Mouse (Mus musculus): Measurements from ENCODE around the gene Tmem50b. TPM values are rescaled to one million over a fixed set of nuclear protein-coding genes. Genes with fewer than 3 reads are reported as not detected.

Tmem50b gene
- polyA plus RNA-seq, 1 experiment from 2014 or later: 41.4 TPM

DNA sequence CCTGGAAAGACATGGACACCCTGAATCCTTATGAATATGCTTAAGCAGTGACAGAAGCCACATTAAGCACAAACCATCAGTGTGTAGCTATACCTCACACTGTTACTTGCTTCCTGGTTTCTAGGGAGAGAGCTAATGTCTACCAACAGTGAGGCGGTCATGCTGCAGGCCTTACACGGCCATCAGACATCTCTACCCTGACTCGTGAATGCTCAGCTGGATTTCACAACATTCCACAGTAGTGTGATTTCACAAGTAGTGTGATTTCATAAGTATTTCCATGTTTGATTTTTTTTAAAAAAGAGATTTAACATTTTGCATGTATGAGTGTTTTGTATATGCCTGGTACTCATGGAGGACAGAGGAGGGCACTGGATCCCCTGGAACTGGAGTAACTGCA is 31.1 kb upstream of the Tmem50b start:
- no peak for DNase-seq (ENCODE audit: low spot score)
- Histone ChIP-seq H3K36me3 (peaks cover 98% of the 10 kb centered on the region), H3K27me3 (ENCODE audit: low read depth, poor library complexity, severe bottlenecking) (no peaks in the 10 kb centered on the region), H3K9me3 (replicated peaks) (no peaks in the 10 kb centered on the region), H3K4me3 (no peak overlapping the region), H3K27ac (replicated peaks) (no peak overlapping the region), H3K4me1 (no peaks in the 10 kb centered on the region)
- 91% methylated on average over 3 of the region's 3 CpGs for WGBS

DNA sequence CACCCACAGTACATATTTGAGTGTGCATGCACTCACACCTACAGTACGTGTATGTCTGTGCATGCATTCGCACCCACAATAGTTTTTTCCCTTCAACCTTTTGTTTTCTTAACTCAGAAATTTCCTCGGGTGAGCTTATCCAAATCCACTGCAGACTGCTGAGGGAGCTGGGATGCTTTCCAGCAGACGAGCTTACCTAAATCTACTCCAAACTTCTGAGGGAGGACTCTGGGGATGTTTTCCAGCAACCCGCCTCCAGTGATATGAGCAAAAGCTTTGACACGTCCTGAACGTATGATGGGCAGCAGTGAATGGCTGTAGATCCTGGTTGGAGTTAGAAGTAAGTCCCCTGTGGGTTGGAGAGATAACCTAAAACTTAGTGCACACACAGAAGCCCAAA is 30.2 kb upstream of the Tmem50b start:
- WGBS: 91% methylated on average over 7 of the region's 7 CpGs
- no peaks in the 10 kb centered on the region for H3K27me3 ChIP-seq (ENCODE audit: low read depth, poor library complexity, severe bottlenecking)
- peaks cover 98% of the 10 kb centered on the region for H3K36me3 ChIP-seq
- no peaks in the 10 kb centered on the region for H3K9me3 ChIP-seq (replicated peaks)
- H3K27ac ChIP-seq (replicated peaks): no peak overlapping the region
- DNase-seq (ENCODE audit: low spot score): no peak
- no peaks in the 10 kb centered on the region for H3K4me1 ChIP-seq
- no peak overlapping the region for H3K4me3 ChIP-seq

DNA sequence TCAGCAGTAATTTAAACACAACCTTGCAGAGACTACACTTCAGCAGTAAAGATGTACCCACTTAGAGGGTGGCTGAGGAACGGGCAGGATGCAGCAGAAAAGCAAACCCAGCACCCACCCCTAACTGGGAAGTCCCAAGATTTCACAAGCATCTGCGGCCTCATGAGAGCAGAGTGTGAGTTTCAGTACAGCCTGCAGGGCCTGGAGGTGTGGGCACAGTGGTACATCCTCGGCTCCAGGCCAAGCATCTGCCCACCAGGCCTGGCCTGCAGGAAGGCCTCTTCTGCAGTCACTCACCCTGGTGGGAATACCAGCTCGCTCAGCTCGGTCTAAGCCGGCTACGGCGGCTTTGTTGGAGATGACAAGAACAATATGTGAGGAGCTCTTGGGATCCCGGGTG is 25.5 kb upstream of the Tmem50b start:
- Histone ChIP-seq H3K27ac (replicated peaks) (no peak overlapping the region), H3K4me3 (no peak overlapping the region), H3K9me3 (replicated peaks) (no peaks in the 10 kb centered on the region), H3K36me3 (peaks cover 84% of the 10 kb centered on the region), H3K4me1 (peaks cover 5% of the 10 kb centered on the region), H3K27me3 (ENCODE audit: low read depth, poor library complexity, severe bottlenecking) (peaks cover 1% of the 10 kb centered on the region; the same call in 1 of the 2 replicates)
- 96% methylated on average over 9 of the region's 9 CpGs for WGBS
- DNase-seq (ENCODE audit: low spot score): no peak

GRCm38 (mm10) chr16:91620991-91621390 is 23.4 kb upstream of the Tmem50b start:
- Histone ChIP-seq H3K4me1 (peaks cover 6% of the 10 kb centered on the region), H3K27me3 (ENCODE audit: low read depth, poor library complexity, severe bottlenecking) (peaks cover 10% of the 10 kb centered on the region), H3K27ac (replicated peaks) (no peak overlapping the region), H3K4me3 (no peak overlapping the region), H3K36me3 (peaks cover 63% of the 10 kb centered on the region), H3K9me3 (replicated peaks) (no peaks in the 10 kb centered on the region)
- WGBS: 95% methylated on average over 11 of the region's 11 CpGs
- no peak for DNase-seq (ENCODE audit: low spot score)

GRCm38 (mm10) chr16:91620185-91620584 is 22.6 kb upstream of the Tmem50b start:
- Histone ChIP-seq H3K4me1 (peaks cover 6% of the 10 kb centered on the region), H3K27me3 (ENCODE audit: low read depth, poor library complexity, severe bottlenecking) (peaks cover 10% of the 10 kb centered on the region), H3K27ac (replicated peaks) (no peak overlapping the region), H3K36me3 (peaks cover 55% of the 10 kb centered on the region), H3K9me3 (replicated peaks) (no peaks in the 10 kb centered on the region), H3K4me3 (no peak overlapping the region)
- WGBS: 88% methylated on average over 5 of the region's 5 CpGs
- no peak for DNase-seq (ENCODE audit: low spot score)

DNA sequence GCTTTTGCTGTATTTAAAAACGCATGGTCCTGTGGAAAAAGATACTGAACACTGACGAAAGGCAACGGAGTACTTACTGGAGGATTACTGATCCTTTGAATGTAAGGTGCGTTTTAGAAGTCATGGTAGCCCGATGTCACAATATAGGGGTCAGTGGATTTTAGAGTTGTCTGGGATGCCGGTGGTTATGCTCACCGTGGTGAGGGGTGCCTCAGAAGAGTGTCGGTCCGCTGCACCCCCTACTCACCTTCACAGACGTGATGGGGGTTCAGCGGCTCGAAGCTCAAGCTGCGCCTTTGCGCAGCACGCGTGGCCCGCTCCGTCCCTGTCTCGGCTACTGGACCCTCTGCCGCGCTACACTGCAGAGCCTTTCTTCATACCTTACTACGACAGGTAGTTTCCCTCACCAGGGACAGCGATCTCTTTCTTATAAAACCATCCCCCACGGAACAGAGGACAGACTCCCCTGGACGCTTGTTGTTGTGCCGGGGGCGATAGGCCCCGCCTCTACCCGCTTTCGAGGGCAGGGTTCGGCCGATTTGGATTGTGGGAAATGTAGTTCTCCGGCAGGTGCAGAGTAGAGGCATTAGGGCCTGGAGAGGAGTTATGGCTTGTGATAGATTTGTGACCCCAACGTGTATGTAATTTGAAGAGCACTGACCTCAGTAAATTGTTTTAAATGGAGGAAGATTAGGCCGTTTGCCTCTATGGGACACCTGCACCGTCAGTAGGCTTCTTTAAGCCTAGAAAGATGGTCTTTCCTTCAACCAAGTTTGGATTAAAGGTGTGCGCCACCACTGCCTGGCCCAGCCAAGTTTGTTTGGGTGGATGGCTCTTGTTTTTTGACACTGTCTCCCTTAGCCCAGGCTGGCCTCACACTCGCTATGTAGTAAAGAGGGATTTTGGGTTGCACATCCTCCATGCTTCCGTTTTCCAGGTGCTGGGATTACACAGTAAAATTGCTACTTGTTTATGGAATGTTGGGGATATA is 21.2 kb upstream of the Tmem50b start, which contains the start of gene Dnajc28:
Gene Dnajc28 (minus strand): TSS at position 516 of the 991 bp plus-strand sequence.
- Histone ChIP-seq H3K36me3 (peaks cover 41% of the 10 kb centered on the region), H3K9me3 (replicated peaks) (no peaks in the 10 kb centered on the region), H3K4me1 (peaks cover 6% of the 10 kb centered on the region), H3K27ac (replicated peaks) (peak within 1 kb of the TSS; percentile 79), H3K4me3 (peak within 1 kb of the TSS; percentile 80), H3K27me3 (ENCODE audit: low read depth, poor library complexity, severe bottlenecking) (peaks cover 10% of the 10 kb centered on the region)
- 10% methylated on average over 39 of the region's 39 CpGs for WGBS
- peak; percentile 72 for DNase-seq (ENCODE audit: low spot score)

GRCm38 (mm10) chr16:91614552-91614951 is 17.0 kb upstream of the Tmem50b start:
- H3K4me1 ChIP-seq: peaks cover 10% of the 10 kb centered on the region
- H3K27me3 ChIP-seq (ENCODE audit: low read depth, poor library complexity, severe bottlenecking): peaks cover 10% of the 10 kb centered on the region
- H3K9me3 ChIP-seq (replicated peaks): no peaks in the 10 kb centered on the region
- 90% methylated on average over 6 of the region's 6 CpGs for WGBS
- H3K27ac ChIP-seq (replicated peaks): no peak overlapping the region
- DNase-seq (ENCODE audit: low spot score): no peak
- no peak overlapping the region for H3K4me3 ChIP-seq
- H3K36me3 ChIP-seq: no peaks in the 10 kb centered on the region

GRCm38 (mm10) chr16:91612525-91612924 is 14.9 kb upstream of the Tmem50b start:
- Histone ChIP-seq H3K27ac (replicated peaks) (no peak overlapping the region), H3K4me3 (no peak overlapping the region), H3K36me3 (no peaks in the 10 kb centered on the region), H3K4me1 (0 out of 2 replicates have a peak, but pooled peaks cover 4% of the 10 kb centered on the region), H3K9me3 (replicated peaks) (peaks cover 3% of the 10 kb centered on the region; the same call in 1 of the 2 replicates), H3K27me3 (ENCODE audit: low read depth, poor library complexity, severe bottlenecking) (peaks cover 3% of the 10 kb centered on the region; the same call in 1 of the 2 replicates)
- DNase-seq (ENCODE audit: low spot score): no peak
- 80% methylated on average over 5 of the region's 5 CpGs for WGBS

GRCm38 (mm10) chr16:91611248-91611647 is 13.6 kb upstream of the Tmem50b start:
- no peak for DNase-seq (ENCODE audit: low spot score)
- no peak overlapping the region for H3K27ac ChIP-seq (replicated peaks)
- H3K4me3 ChIP-seq: no peak overlapping the region
- no peaks in the 10 kb centered on the region for H3K36me3 ChIP-seq
- 77% methylated on average over 11 of the region's 11 CpGs for WGBS
- H3K4me1 ChIP-seq: 0 out of 2 replicates have a peak, but pooled peaks cover 4% of the 10 kb centered on the region
- H3K9me3 ChIP-seq (replicated peaks): peaks cover 3% of the 10 kb centered on the region; the same call in 1 of the 2 replicates
- H3K27me3 ChIP-seq (ENCODE audit: low read depth, poor library complexity, severe bottlenecking): no peaks in the 10 kb centered on the region

DNA sequence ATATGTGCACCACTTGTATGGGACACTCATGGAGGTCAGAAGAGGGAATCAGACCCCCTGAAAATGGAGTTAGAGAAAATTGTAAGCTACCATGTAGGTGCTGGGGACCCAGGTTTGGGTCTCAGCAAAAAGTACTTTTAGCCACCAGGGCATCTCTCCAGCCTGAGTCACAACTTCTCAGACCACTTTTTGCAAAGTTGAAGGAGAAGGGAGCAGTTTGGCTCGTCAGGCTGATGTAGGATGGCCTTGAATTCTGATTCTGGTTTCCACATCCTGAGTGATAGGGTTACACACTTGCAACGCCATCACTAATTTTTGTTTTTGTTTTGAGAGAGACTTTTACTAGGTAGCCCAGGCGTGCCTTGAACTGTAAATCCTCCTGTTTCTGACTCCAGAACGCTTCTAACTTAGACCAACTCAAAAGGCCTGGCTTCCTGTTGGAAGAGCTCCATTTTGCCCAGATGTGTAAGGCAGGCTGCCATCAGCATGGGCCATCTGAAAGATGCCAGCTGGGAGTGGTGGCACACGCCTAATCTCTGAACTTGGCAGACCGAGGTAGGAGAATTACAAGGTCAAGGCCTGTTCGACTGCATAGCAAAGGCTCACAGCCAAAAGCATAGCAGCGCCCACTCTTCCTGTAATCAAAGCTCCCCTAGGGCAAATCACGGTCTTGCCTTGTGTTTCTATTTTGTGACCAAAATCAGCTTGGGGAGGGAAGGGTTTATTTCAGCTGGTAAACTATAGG is 12.1 kb upstream of the Tmem50b start:
- no peaks in the 10 kb centered on the region for H3K36me3 ChIP-seq
- H3K4me1 ChIP-seq: 0 out of 2 replicates have a peak, but pooled peaks cover 4% of the 10 kb centered on the region
- H3K27ac ChIP-seq (replicated peaks): no peak overlapping the region
- no peak for DNase-seq (ENCODE audit: low spot score)
- H3K27me3 ChIP-seq (ENCODE audit: low read depth, poor library complexity, severe bottlenecking): no peaks in the 10 kb centered on the region
- H3K9me3 ChIP-seq (replicated peaks): peaks cover 3% of the 10 kb centered on the region; the same call in 1 of the 2 replicates
- WGBS: 89% methylated on average over 9 of the region's 9 CpGs
- H3K4me3 ChIP-seq: no peak overlapping the region

- H3K4me1 ChIP-seq: no peaks in the 10 kb centered on the region
- H3K36me3 ChIP-seq: no peaks in the 10 kb centered on the region
- no peak overlapping the region for H3K27ac ChIP-seq (replicated peaks)
- peaks cover 3% of the 10 kb centered on the region; the same call in 1 of the 2 replicates for H3K9me3 ChIP-seq (replicated peaks)
- 92% methylated on average over 8 of the region's 8 CpGs for WGBS
- no peak overlapping the region for H3K4me3 ChIP-seq
- DNase-seq (ENCODE audit: low spot score): no peak
- no peaks in the 10 kb centered on the region for H3K27me3 ChIP-seq (ENCODE audit: low read depth, poor library complexity, severe bottlenecking)
These were observed 9.4 kb upstream of the Tmem50b start for GRCm38 (mm10) chr16:91606958-91607357.

DNA sequence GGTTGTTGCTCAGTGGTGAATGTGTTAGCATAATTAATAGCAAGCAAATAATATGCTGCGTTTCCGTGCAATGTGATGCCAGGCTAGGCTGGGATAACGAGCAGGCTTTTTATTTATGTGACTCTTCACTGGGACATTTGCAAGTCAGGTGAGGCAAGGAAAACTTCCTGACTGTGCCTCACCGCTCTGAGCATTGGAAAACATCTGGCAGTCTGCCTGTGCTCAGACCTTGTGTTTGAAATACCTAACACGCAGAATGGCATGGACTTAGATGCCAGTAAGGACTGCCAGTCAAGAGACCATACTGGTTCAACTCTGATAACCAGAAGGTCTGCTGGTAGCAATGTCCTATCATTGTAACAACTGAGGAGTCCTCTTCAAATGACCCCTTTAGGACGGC is 7.6 kb upstream of the Tmem50b start:
- DNase-seq (ENCODE audit: low spot score): no peak
- no peaks in the 10 kb centered on the region for H3K36me3 ChIP-seq
- H3K4me3 ChIP-seq: no peak overlapping the region
- no peak overlapping the region for H3K27ac ChIP-seq (replicated peaks)
- H3K4me1 ChIP-seq: no peaks in the 10 kb centered on the region
- H3K27me3 ChIP-seq (ENCODE audit: low read depth, poor library complexity, severe bottlenecking): no peaks in the 10 kb centered on the region
- peaks cover 3% of the 10 kb centered on the region; the same call in 1 of the 2 replicates for H3K9me3 ChIP-seq (replicated peaks)
- 88% methylated on average over 6 of the region's 6 CpGs for WGBS
